Mouse (Mus musculus): ENCODE results near the gene Saa2.

The Saa2 gene

DNA sequence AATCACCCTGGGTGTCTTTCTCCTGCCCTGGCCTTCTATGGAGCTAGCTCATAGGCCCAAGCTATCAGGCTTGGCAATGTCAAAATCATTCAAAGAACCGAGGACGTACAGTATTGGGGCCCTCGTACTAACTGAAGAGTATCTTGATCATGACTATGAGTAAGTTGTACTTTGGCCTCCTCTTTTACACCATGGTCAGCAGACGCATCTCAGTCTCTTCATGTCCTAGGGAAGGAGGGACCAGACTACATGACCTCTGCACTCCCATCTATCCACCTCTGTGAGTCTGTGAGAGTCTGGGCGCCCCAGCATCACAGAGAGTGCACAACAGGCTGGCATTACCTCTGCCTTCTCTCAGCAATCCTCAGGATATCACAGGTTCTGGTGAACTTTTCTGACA is 11.0 kb downstream of the Saa2 start:
- no peak for DNase-seq (ENCODE audit: low spot score)

GRCm38 (mm10) chr7:46764672-46765071 is 13.1 kb downstream of the Saa2 start:
- no peak for DNase-seq (ENCODE audit: low spot score)

DNA sequence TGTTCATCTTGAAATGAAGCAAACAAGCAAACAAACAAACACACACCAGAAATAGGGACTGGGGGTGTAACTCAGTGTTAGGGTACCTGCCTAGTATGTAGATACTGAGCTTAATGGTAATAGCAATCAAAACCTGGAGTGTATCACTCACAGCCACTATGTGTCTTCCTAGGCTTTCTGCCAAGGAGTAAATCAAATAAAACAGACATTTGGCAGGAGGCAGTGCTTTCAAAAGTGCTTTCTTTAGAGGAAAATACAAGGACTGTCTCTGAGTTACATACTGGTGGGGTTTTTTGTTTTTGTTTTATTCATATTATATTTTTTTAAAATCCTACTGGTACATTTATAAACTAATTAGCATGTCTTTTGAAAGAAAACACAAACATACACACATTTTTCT is 15.8 kb downstream of the Saa2 start:
- no peak for DNase-seq (ENCODE audit: low spot score)

- no peak for DNase-seq (ENCODE audit: low spot score)
Measured at GRCm38 (mm10) chr7:46768451-46768850, 16.9 kb downstream of the Saa2 start.

DNA sequence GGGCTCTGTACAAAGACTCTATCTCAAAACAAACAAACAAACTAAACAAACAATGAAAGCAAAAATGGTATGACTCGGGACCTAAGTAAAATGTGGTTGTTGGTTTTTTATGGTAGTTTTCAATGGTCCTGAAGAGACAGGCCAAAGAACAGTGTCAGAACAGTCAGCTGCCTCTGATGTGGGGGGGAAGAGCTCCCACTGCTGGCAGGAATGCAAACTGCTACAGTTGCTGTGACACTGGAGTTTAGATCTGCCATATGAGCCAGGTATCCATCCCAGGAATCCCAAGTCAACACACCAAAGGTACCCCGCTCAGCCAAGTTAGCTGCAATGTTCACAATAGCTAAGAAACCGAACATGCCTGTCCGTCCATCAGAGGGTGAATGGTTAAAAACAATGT is 19.1 kb downstream of the Saa2 start:
- DNase-seq (ENCODE audit: low spot score) = peak; percentile 11

DNA sequence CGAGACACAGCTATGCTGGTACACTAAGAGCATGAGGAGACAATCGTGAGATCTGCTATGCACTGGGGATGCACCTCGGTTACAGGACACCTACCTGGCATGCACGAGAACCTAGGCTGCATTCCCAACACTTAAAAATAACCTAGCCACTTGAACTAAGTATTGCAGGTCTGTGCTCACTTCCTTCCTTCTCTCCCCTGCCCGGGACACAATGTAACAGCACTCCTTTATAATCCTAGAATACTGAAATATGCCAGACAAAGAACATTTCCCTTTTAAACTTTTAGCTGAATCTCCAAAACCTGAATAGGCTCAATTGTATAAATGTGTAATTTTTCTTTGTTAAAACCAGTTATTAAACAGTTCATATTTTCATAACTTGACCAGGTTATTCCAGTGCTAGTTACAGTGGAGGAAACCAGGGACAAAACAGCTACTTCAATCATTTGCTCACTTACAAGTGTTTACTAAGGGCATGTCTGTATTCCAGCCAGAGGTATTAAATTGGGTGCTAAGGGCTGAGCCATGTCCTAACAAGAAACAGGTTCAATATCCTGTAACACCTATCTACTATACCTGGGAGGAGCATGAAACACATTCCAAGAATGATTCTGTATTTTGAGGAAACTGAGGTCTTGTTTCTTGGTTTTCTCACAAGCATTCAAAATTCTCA is 37.7 kb downstream of the Saa2 start:
- no peak for DNase-seq (ENCODE audit: low spot score)

DNA sequence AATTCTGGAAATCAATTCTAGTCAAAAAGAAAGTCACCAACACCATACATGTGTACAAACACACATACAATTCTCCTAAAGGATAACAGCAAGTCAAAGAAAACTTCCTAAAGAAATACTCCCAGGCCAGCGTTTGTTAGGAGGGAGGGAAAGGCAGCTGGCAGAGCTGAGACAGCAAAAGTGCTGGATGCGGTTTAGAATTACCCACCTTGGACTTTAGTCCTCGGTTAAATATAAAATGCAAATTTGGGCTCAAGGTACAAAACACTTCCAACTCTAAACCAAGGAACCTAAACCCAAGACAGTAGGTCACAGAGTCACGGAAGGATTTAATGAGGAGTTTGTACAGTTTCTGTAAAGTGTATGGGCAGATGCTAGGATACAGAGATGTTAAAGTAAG is 42.3 kb downstream of the Saa2 start:
- DNase-seq (ENCODE audit: low spot score) = no peak

GRCm38 (mm10) chr7:46795287-46796205 is 44.0 kb downstream of the Saa2 start, which contains the start of the genes Hps5 and Gtf2h1:
Hps5 (minus strand) TSS chr7:46796064.
Gtf2h1 (plus strand) TSS chr7:46796103.
- peak; percentile 79 for DNase-seq (ENCODE audit: low spot score)

DNA sequence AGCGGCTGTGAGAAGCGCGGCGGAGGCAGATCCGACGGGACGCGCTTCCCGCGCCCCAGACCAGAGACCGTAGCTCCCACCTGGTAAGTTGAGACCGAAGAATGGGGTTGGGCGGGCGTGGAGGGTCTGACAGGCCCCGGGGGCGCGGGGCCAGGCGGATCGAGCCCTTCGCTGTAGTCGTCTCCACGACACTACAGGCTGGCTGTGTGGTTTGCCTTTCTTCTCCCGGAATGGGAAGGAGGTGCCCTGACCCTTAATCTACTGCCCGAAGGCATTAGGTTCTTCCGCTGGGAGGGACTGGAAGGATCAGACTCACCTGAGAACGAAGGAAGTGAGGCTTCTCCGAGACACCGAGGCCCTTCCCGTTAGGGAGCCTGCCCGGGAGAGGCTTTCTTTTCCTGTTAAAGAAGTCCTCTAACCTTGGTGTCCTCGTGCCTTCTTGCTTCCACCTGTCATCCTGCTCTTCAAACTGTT is 44.7 kb downstream of the Saa2 start:
- DNase-seq (ENCODE audit: low spot score) = no peak

DNA sequence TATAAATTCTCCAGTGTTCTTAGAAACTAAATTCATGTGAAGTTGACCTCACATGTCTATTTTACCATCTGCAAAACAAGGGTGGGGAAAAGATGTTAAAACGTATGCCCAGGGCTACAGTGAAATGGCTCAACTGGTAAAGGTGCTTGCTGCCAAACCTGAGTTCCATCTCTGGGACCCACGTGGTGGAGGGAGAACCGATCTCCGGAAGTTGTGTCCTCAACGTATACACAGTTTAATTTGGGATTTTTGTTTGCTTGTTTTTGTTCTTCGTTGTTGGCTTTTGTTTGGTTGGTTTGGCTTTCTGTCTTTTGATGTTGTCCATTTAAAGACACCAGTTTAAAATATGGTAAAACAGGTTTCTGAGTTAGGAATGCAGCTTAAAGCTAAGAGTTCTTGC is 45.2 kb downstream of the Saa2 start:
- DNase-seq (ENCODE audit: low spot score) = no peak
